Mouse (Mus musculus) kidney, postnatal 0 days (tissue): Measurements from ENCODE around the gene Cabcoco1. TPM values are rescaled to one million over a fixed set of nuclear protein-coding genes. Genes with fewer than 3 reads are reported as not detected.
A peak's percentile ranks its signal among the peaks of the same experiment; 100 is the strongest.

Experiments
- ATAC-seq: fragments of 200-750 bp; cut with Nextera tagmentation; replicated peaks from 2 replicates; pipeline ENCODE4 v1.8.0; 2017; ENCODE audit warnings: low read depth, moderate number of reproducible peaks, moderate TSS enrichment, moderate library complexity; ENCODE audit not compliant: low FRiP score
- DNase-seq: peaks from one replicate; pipeline ENCODE4 v3.0.0-alpha.2; 2016; ENCODE audit warnings: low spot score
- H3K27ac ChIP-seq: fragments of 300-500 bp; sonication (generic); 2 replicates; pipeline ENCODE4 v1.5.1; 2014; ENCODE audit warnings: mild to moderate bottlenecking
- H3K27me3 ChIP-seq: fragments of 300-500 bp; sonication (generic); 2 replicates; pipeline ENCODE4 v1.6.1; 2014; ENCODE audit warnings: low read length, mixed read lengths; ENCODE audit not compliant: insufficient read depth
- H3K36me3 ChIP-seq: fragments of 300-500 bp; sonication (generic); 2 replicates; pipeline ENCODE4 v1.6.1; 2014; ENCODE audit warnings: low read length, mixed read lengths; ENCODE audit not compliant: insufficient read depth
- H3K4me1 ChIP-seq: fragments of 300-500 bp; sonication (generic); replicated peaks from 2 replicates; pipeline ENCODE4 v1.6.1; 2014; ENCODE audit warnings: antibody characterized with exemption, low read length, mixed read lengths; ENCODE audit not compliant: insufficient read depth
- H3K4me2 ChIP-seq: fragments of 300-500 bp; sonication (generic); 2 replicates; pipeline ENCODE4 v1.6.1; 2014; ENCODE audit warnings: mild to moderate bottlenecking, low read length, moderate library complexity, mixed read lengths
- H3K4me3 ChIP-seq: fragments of 300-500 bp; sonication (generic); replicated peaks from 2 replicates; pipeline ENCODE4 v1.5.1; 2014; ENCODE audit warnings: low read depth, low read length
- H3K9ac ChIP-seq: fragments of 300-500 bp; sonication (generic); 2 replicates; pipeline ENCODE4 v1.6.1; 2014; ENCODE audit warnings: low read depth, low read length
- H3K9me3 ChIP-seq: fragments of 300-500 bp; sonication (generic); replicated peaks from 2 replicates; pipeline ENCODE4 v1.6.1; 2016; ENCODE audit warnings: low read length, inconsistent platforms, mixed read lengths
- CTCF ChIP-seq: IDR thresholded peaks from 2 replicates; pipeline ENCODE4 v1.5.1; 2016; ENCODE audit warnings: antibody characterized with exemption, low read depth, mild to moderate bottlenecking, moderate library complexity
- WGBS: fragments of 180-500 bp; shearing (Covaris S2); extraction: QIAGEN DNeasy Blood & Tissue Kit; methylation state at CpG from one replicate; pipeline ENCODE4 v1.1.7; 2014; 5-methylcytosine and 5-hydroxymethylcytosine counted together
- polyA plus RNA-seq: library from polyadenylated mRNA; unstranded; fragments of >200 nt; fragmentation: Nextera tagmentation; extraction: Ambion mirVana; gene quantifications from 2 replicates; pipeline ENCODE4 v1.2.1, GENCODE M21; 2015

The Cabcoco1 gene
- polyA plus RNA-seq, 1 experiment from 2014 or later = 18.5 TPM

- TF ChIP-seq CTCF = no peak
- H3K4me2 ChIP-seq = no peak overlapping the region
- 72% methylated on average over 4 of the region's 4 CpGs for WGBS
- H3K27me3 ChIP-seq = no peaks in the 10 kb centered on the region
- no peak overlapping the region for H3K9ac ChIP-seq
- no peaks in the 10 kb centered on the region for H3K4me1 ChIP-seq
- no peak for DNase-seq
- H3K27ac ChIP-seq = no peak overlapping the region
- no peaks in the 10 kb centered on the region for H3K36me3 ChIP-seq
- no peak overlapping the region for H3K4me3 ChIP-seq
- H3K9me3 ChIP-seq = no peaks in the 10 kb centered on the region
- no peak for ATAC-seq
Observed at GRCm38 (mm10) chr10:68522106-68522505, 19.6 kb downstream of the Cabcoco1 start.

- H3K4me3 ChIP-seq = no peak overlapping the region
- no peaks in the 10 kb centered on the region for H3K36me3 ChIP-seq
- 89% methylated on average over 8 of the region's 8 CpGs for WGBS
- H3K4me2 ChIP-seq = no peak overlapping the region
- ATAC-seq (no peak), DNase-seq (no peak)
- H3K27me3 ChIP-seq = no peaks in the 10 kb centered on the region
- H3K9me3 ChIP-seq = no peaks in the 10 kb centered on the region
- no peaks in the 10 kb centered on the region for H3K4me1 ChIP-seq
- no peak overlapping the region for H3K27ac ChIP-seq
- H3K9ac ChIP-seq = no peak overlapping the region
- TF ChIP-seq CTCF = no peak
Observed at GRCm38 (mm10) chr10:68512433-68513019, 29.2 kb downstream of the Cabcoco1 start.

GRCm38 (mm10) chr10:68507741-68508140, 34.0 kb downstream of the Cabcoco1 start:
- no peak for DNase-seq
- no peaks in the 10 kb centered on the region for H3K4me1 ChIP-seq
- no peak for TF ChIP-seq CTCF

GRCm38 (mm10) chr10:68506242-68506641, 35.5 kb downstream of the Cabcoco1 start:
- DNase-seq = no peak
- 82% methylated on average over 4 of the region's 4 CpGs for WGBS
- no peaks in the 10 kb centered on the region for H3K9me3 ChIP-seq
- H3K27ac ChIP-seq = no peak overlapping the region
- no peak overlapping the region for H3K4me2 ChIP-seq
- TF ChIP-seq CTCF = peak; percentile 46
- H3K27me3 ChIP-seq = no peaks in the 10 kb centered on the region
- no peak overlapping the region for H3K9ac ChIP-seq
- ATAC-seq = no peak
- H3K4me3 ChIP-seq = no peak overlapping the region
- H3K4me1 ChIP-seq = no peaks in the 10 kb centered on the region
- no peaks in the 10 kb centered on the region for H3K36me3 ChIP-seq

More at GRCm38 (mm10) chr10:68507741-68508140, 34.0 kb downstream of the Cabcoco1 start:
- no peaks in the 10 kb centered on the region for H3K9me3 ChIP-seq
- no peak for ATAC-seq
- no peaks in the 10 kb centered on the region for H3K27me3 ChIP-seq
- no peak overlapping the region for H3K27ac ChIP-seq
- no peak overlapping the region for H3K9ac ChIP-seq
- no peaks in the 10 kb centered on the region for H3K36me3 ChIP-seq
- 82% methylated on average over 3 of the region's 3 CpGs for WGBS
- H3K4me2 ChIP-seq = no peak overlapping the region
- no peak overlapping the region for H3K4me3 ChIP-seq

- DNase-seq = no peak
- H3K27me3 ChIP-seq = no peaks in the 10 kb centered on the region
- no peaks in the 10 kb centered on the region for H3K9me3 ChIP-seq
- no peaks in the 10 kb centered on the region for H3K4me1 ChIP-seq
- no peak overlapping the region for H3K4me2 ChIP-seq
- TF ChIP-seq CTCF = no peak
- 82% methylated on average over 9 of the region's 9 CpGs for WGBS
- no peak for ATAC-seq
- no peak overlapping the region for H3K27ac ChIP-seq
- no peak overlapping the region for H3K4me3 ChIP-seq
- no peak overlapping the region for H3K9ac ChIP-seq
- H3K36me3 ChIP-seq = no peaks in the 10 kb centered on the region
Observed at GRCm38 (mm10) chr10:68504586-68505152, 37.0 kb downstream of the Cabcoco1 start.

GRCm38 (mm10) chr10:68501067-68501466, 40.6 kb downstream of the Cabcoco1 start:
- no peak for ATAC-seq
- no peak for DNase-seq
- no peak overlapping the region for H3K27ac ChIP-seq

More at GRCm38 (mm10) chr10:68501067-68501466, 40.6 kb downstream of the Cabcoco1 start:
- no peak overlapping the region for H3K4me3 ChIP-seq
- no peaks in the 10 kb centered on the region for H3K9me3 ChIP-seq
- no peak overlapping the region for H3K4me2 ChIP-seq
- H3K9ac ChIP-seq = no peak overlapping the region
- no peaks in the 10 kb centered on the region for H3K27me3 ChIP-seq
- TF ChIP-seq CTCF = no peak
- no peaks in the 10 kb centered on the region for H3K4me1 ChIP-seq
- H3K36me3 ChIP-seq = no peaks in the 10 kb centered on the region
- 78% methylated on average over 6 of the region's 6 CpGs for WGBS
